Mouse (Mus musculus) ZHBTc4 (cell line): Measurements from ENCODE around the gene Gm33815.
"Not testable (repeated sequence)": the region's sequence is repeated elsewhere in the genome, so short reads cannot be mapped to it uniquely, and the experiment has no call there.

ENCODE experiments used
- DNase-seq: peaks from one replicate; pipeline ENCODE4 v3.0.0-alpha.2; 2011; ENCODE audit warnings: low read depth, low spot score

Gm33815 gene

GRCm38 (mm10) chrY:69320832-69321231 lies at the start of gene Gm33815:
Gene Gm33815, plus strand, starts transcription at chrY:69321132.
- not testable (repeated sequence) for DNase-seq
